Mouse (Mus musculus) neural tube, embryonic 12.5 days (tissue): ENCODE measurements around the gene Zfp385b. TPM values are rescaled to one million over a fixed set of nuclear protein-coding genes. Genes with fewer than 3 reads are reported as not detected.

ENCODE experiments used
- ATAC-seq: fragments of 200-750 bp; cut with Nextera tagmentation; 2 replicates; pipeline ENCODE4 v1.8.0; 2017; ENCODE audit warnings: low read depth, mild to moderate bottlenecking, moderate TSS enrichment, moderate library complexity; ENCODE audit not compliant: low FRiP score
- H3K27ac ChIP-seq: fragments of 300-500 bp; sonication (generic); 2 replicates; pipeline ENCODE4 v1.5.1; 2016
- H3K27me3 ChIP-seq: fragments of 300-500 bp; sonication (generic); replicated peaks from 2 replicates; pipeline ENCODE4 v1.6.1; 2016; ENCODE audit warnings: mild to moderate bottlenecking
- H3K36me3 ChIP-seq: fragments of 300-500 bp; sonication (generic); 2 replicates; pipeline ENCODE4 v1.6.1; 2016; ENCODE audit warnings: mild to moderate bottlenecking
- H3K4me1 ChIP-seq: fragments of 300-500 bp; sonication (generic); 2 replicates; pipeline ENCODE4 v1.6.1; 2016
- H3K4me2 ChIP-seq: fragments of 300-500 bp; sonication (generic); replicated peaks from 2 replicates; pipeline ENCODE4 v1.6.1; 2016; ENCODE audit warnings: mild to moderate bottlenecking
- H3K4me3 ChIP-seq: fragments of 300-500 bp; sonication (generic); 2 replicates; pipeline ENCODE4 v1.5.1; 2016
- H3K9ac ChIP-seq: fragments of 300-500 bp; sonication (generic); 2 replicates; pipeline ENCODE4 v1.6.1; 2016; ENCODE audit warnings: mild to moderate bottlenecking
- H3K9me3 ChIP-seq: fragments of 300-500 bp; sonication (generic); 2 replicates; pipeline ENCODE4 v1.6.1; 2016; ENCODE audit warnings: mild to moderate bottlenecking
- WGBS: fragments of 180-500 bp; shearing (Covaris S2); methylation state at CpG from one replicate; pipeline ENCODE4 v1.1.7; 2016; 5-methylcytosine and 5-hydroxymethylcytosine counted together
- polyA plus RNA-seq: library from polyadenylated mRNA; unstranded; fragments of >200 nt; fragmentation: Nextera tagmentation; extraction: Ambion mirVana; gene quantifications from 2 replicates; pipeline ENCODE4 v1.2.1, GENCODE M21; 2016

The Zfp385b gene
- polyA plus RNA-seq, 1 experiment from 2014 or later: 3.6 TPM

GRCm38 (mm10) chr2:77814896-77815295, 4.5 kb downstream of the Zfp385b start:
- no peaks in the 10 kb centered on the region for H3K9me3 ChIP-seq
- H3K4me3 ChIP-seq: no peak overlapping the region
- peaks cover 29% of the 10 kb centered on the region for H3K27me3 ChIP-seq
- H3K27ac ChIP-seq: no peak overlapping the region
- no peak overlapping the region for H3K4me2 ChIP-seq
- H3K36me3 ChIP-seq: no peaks in the 10 kb centered on the region
- 86% methylated on average over 8 of the region's 8 CpGs for WGBS
- H3K4me1 ChIP-seq: peaks cover 10% of the 10 kb centered on the region
- H3K9ac ChIP-seq: no peak overlapping the region
- ATAC-seq: no peak

GRCm38 (mm10) chr2:77813029-77813428, 6.4 kb downstream of the Zfp385b start:
- H3K9me3 ChIP-seq: no peaks in the 10 kb centered on the region
- H3K27ac ChIP-seq: no peak overlapping the region
- H3K4me3 ChIP-seq: no peak overlapping the region
- no peak overlapping the region for H3K9ac ChIP-seq
- peaks cover 29% of the 10 kb centered on the region for H3K27me3 ChIP-seq
- H3K4me1 ChIP-seq: peaks cover 10% of the 10 kb centered on the region
- no peaks in the 10 kb centered on the region for H3K36me3 ChIP-seq
- no peak overlapping the region for H3K4me2 ChIP-seq
- ATAC-seq: no peak
- WGBS: 85% methylated on average over 3 of the region's 3 CpGs

DNA sequence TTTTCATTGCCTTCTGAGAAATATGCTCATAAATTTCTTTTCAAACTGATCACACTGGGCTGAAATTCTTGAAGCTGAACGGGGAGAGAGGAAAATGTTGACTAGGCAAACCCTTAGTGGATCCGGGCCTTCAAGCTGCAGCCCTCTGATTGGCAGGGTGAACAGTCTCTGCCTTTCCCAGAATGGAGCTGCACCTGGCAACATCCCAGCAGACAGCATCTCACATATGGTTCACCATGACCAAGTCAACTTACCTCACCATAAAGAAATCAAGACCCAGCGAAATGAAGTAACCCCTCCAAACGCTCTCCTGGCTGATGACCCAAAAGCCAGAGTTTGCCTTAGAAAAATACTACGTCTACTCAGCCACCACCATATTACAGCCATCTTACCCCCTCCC, 8.7 kb downstream of the Zfp385b start:
- Histone ChIP-seq H3K4me3 (no peak overlapping the region), H3K9ac (no peak overlapping the region), H3K4me2 (no peak overlapping the region), H3K36me3 (no peaks in the 10 kb centered on the region), H3K27ac (no peak overlapping the region), H3K4me1 (no peaks in the 10 kb centered on the region), H3K27me3 (peaks cover 15% of the 10 kb centered on the region), H3K9me3 (no peaks in the 10 kb centered on the region)
- ATAC-seq: no peak
- 88% methylated on average over 5 of the region's 5 CpGs for WGBS

GRCm38 (mm10) chr2:77804781-77805180, 14.7 kb downstream of the Zfp385b start:
- H3K36me3 ChIP-seq: no peaks in the 10 kb centered on the region
- no peak for ATAC-seq
- no peak overlapping the region for H3K27ac ChIP-seq
- H3K27me3 ChIP-seq: no peaks in the 10 kb centered on the region
- no peaks in the 10 kb centered on the region for H3K4me1 ChIP-seq
- H3K4me2 ChIP-seq: no peak overlapping the region
- H3K9me3 ChIP-seq: no peaks in the 10 kb centered on the region
- no peak overlapping the region for H3K4me3 ChIP-seq
- H3K9ac ChIP-seq: no peak overlapping the region
- 93% methylated on average over 7 of the region's 7 CpGs for WGBS

DNA sequence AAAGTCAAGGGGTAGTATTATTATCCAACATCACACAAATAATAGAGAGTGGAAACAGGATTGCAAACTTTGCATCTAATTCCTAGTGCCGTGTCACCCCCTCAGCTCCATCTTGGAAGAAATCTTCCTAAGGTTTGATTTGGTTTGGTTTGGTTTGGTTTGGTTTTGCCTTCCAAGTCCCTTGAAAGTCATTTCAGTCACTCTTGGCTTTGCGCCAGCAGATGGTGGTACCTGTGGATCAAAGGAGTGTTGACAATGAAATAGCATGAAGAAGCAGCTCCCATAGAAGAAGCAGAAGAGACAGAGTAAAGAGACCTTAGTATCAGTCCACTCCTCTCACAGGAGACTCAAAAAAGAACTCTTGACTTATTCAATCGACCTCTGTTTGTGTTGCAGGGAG, 17.1 kb downstream of the Zfp385b start:
- H3K4me2 ChIP-seq: no peak overlapping the region
- H3K36me3 ChIP-seq: no peaks in the 10 kb centered on the region
- H3K27me3 ChIP-seq: no peaks in the 10 kb centered on the region
- no peak overlapping the region for H3K27ac ChIP-seq
- ATAC-seq: no peak
- WGBS: 91% methylated on average over 3 of the region's 3 CpGs
- no peak overlapping the region for H3K9ac ChIP-seq
- H3K4me3 ChIP-seq: no peak overlapping the region
- H3K9me3 ChIP-seq: no peaks in the 10 kb centered on the region
- H3K4me1 ChIP-seq: no peaks in the 10 kb centered on the region

DNA sequence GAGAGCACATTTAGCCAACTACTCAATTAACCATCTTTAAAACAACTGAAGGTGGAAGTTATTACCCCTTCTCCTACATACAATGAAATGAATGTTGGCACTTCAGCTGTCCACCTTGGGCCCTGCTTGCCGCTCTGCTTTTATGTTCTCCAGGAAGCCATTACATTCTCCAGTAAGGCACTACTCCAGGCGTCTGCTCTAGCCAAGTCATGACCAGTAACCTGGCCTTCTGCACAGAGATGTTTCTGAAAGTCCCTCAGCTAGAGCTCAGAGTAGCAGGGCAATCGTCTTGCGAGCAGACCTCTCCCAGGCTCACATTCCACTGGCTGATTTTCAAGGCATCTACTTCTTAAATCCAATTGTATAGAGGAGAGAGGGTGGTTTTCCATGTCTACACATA, 18.0 kb downstream of the Zfp385b start:
- no peak overlapping the region for H3K27ac ChIP-seq
- WGBS: 85% methylated on average over 4 of the region's 4 CpGs
- no peaks in the 10 kb centered on the region for H3K27me3 ChIP-seq
- H3K4me2 ChIP-seq: no peak overlapping the region
- no peaks in the 10 kb centered on the region for H3K36me3 ChIP-seq
- ATAC-seq: no peak
- H3K4me3 ChIP-seq: no peak overlapping the region
- no peaks in the 10 kb centered on the region for H3K9me3 ChIP-seq
- no peak overlapping the region for H3K9ac ChIP-seq
- no peaks in the 10 kb centered on the region for H3K4me1 ChIP-seq

DNA sequence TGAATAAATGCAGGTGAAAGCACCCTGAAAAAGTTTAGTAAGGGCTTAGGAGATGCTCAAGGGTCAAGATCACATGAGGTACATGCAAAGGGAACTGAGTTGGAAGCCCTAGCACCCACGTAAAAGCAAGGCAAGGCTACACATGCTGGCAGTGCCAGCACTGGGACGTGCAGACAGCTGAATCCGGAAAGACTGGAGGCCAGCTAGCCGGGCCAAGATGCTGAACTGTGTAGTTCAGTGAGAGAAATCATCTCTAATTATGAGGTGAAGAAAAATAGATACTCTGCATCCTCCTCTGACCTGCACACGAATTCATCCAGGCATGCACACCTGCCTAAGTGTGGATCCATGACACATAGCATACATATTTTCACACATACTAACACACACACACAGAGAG, 18.4 kb downstream of the Zfp385b start:
- Histone ChIP-seq H3K36me3 (no peaks in the 10 kb centered on the region), H3K27ac (no peak overlapping the region), H3K4me2 (no peak overlapping the region), H3K9me3 (no peaks in the 10 kb centered on the region), H3K27me3 (no peaks in the 10 kb centered on the region), H3K4me1 (no peaks in the 10 kb centered on the region), H3K4me3 (no peak overlapping the region), H3K9ac (no peak overlapping the region)
- 90% methylated on average over 5 of the region's 5 CpGs for WGBS
- ATAC-seq: no peak

- H3K4me1 ChIP-seq: no peaks in the 10 kb centered on the region
- H3K27me3 ChIP-seq: no peaks in the 10 kb centered on the region
- no peak overlapping the region for H3K4me3 ChIP-seq
- 82% methylated on average over 5 of the region's 5 CpGs for WGBS
- no peak overlapping the region for H3K9ac ChIP-seq
- no peak overlapping the region for H3K27ac ChIP-seq
- no peak for ATAC-seq
- no peaks in the 10 kb centered on the region for H3K9me3 ChIP-seq
- H3K36me3 ChIP-seq: no peaks in the 10 kb centered on the region
- no peak overlapping the region for H3K4me2 ChIP-seq
Observed at GRCm38 (mm10) chr2:77797233-77797632, 22.2 kb downstream of the Zfp385b start.

DNA sequence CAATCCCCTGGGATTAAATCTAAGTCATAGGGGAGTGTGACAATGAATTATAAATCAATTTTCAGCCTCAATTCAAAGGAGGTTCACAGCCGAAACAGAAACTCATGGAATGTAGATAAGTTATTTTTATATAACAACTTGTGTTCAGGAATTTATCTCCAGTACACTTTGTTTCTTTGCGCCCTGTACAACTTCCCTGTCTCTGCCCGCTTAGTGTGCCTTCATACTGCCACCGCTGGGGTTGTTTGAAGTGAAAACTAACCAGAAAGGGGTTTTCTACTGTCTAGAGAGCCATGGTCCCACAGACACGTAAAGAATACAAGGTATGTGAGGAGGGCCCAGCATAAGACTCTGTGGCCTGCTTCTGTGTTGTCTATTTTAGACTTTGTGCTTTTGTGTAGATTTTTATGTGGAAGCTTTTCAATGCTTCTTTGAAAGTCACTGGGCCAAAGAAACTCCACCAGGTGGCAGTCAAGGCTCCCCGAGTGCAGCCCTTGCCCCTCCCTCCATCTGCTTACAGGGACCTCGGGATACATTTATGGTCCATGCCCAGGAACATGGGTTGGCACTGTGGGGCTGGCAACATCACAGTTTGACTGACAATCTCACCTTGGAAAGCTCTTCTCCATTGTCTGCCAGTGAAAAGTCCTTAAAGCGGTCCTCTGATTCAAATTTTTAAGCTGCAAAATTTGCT, 23.4 kb downstream of the Zfp385b start:
- no peaks in the 10 kb centered on the region for H3K36me3 ChIP-seq
- no peak overlapping the region for H3K4me2 ChIP-seq
- 72% methylated on average over 8 of the region's 8 CpGs for WGBS
- no peak overlapping the region for H3K9ac ChIP-seq
- no peak overlapping the region for H3K4me3 ChIP-seq
- H3K4me1 ChIP-seq: no peaks in the 10 kb centered on the region
- H3K27me3 ChIP-seq: no peaks in the 10 kb centered on the region
- no peak overlapping the region for H3K27ac ChIP-seq
- ATAC-seq: no peak
- H3K9me3 ChIP-seq: no peaks in the 10 kb centered on the region

- no peak overlapping the region for H3K27ac ChIP-seq
- no peaks in the 10 kb centered on the region for H3K9me3 ChIP-seq
- no peak for ATAC-seq
- H3K4me2 ChIP-seq: no peak overlapping the region
- H3K27me3 ChIP-seq: no peaks in the 10 kb centered on the region
- H3K4me1 ChIP-seq: no peaks in the 10 kb centered on the region
- H3K4me3 ChIP-seq: no peak overlapping the region
- no peak overlapping the region for H3K9ac ChIP-seq
- WGBS: 77% methylated on average over 4 of the region's 4 CpGs
- no peaks in the 10 kb centered on the region for H3K36me3 ChIP-seq
Observed at GRCm38 (mm10) chr2:77790846-77791245, 28.6 kb downstream of the Zfp385b start.

GRCm38 (mm10) chr2:77790295-77790694, 29.1 kb downstream of the Zfp385b start:
- no peaks in the 10 kb centered on the region for H3K4me1 ChIP-seq
- WGBS: 55% methylated on average over 9 of the region's 9 CpGs
- no peak overlapping the region for H3K4me2 ChIP-seq
- no peaks in the 10 kb centered on the region for H3K27me3 ChIP-seq
- H3K36me3 ChIP-seq: no peaks in the 10 kb centered on the region
- no peak for ATAC-seq
- no peaks in the 10 kb centered on the region for H3K9me3 ChIP-seq
- no peak overlapping the region for H3K27ac ChIP-seq
- no peak overlapping the region for H3K4me3 ChIP-seq
- no peak overlapping the region for H3K9ac ChIP-seq

GRCm38 (mm10) chr2:77781390-77781789, 38.0 kb downstream of the Zfp385b start:
- no peak overlapping the region for H3K4me3 ChIP-seq
- no peak for ATAC-seq
- H3K9ac ChIP-seq: no peak overlapping the region
- no peaks in the 10 kb centered on the region for H3K27me3 ChIP-seq
- H3K4me2 ChIP-seq: no peak overlapping the region
- no peaks in the 10 kb centered on the region for H3K9me3 ChIP-seq
- H3K27ac ChIP-seq: no peak overlapping the region
- no peaks in the 10 kb centered on the region; the same call in 1 of the 2 replicates for H3K4me1 ChIP-seq
- H3K36me3 ChIP-seq: no peaks in the 10 kb centered on the region
- 91% methylated on average over 7 of the region's 7 CpGs for WGBS

DNA sequence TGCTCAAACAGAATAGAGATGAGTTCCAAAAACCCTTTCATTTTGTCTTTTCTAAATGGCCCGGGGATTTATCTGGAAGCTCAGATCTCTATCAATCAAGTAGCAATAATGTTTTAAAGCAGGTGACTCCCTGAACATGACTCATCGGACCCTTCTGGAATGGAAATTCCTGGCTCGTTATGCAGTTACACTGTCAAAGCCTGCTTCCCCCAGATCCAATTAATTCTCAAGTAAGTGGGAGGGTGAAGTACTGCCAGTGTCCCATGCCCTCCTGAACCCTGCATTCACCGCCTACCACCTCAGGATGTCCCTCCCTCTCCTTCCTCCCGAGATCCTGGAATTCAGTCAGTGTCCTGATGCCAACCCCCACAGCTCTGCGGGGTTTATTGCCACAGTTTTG, 41.7 kb downstream of the Zfp385b start:
- ATAC-seq: no peak
- no peak overlapping the region for H3K9ac ChIP-seq

More for the DNA sequence above, 41.7 kb downstream of the Zfp385b start:
- Histone ChIP-seq H3K4me2 (no peak overlapping the region), H3K4me3 (no peak overlapping the region), H3K9me3 (no peaks in the 10 kb centered on the region), H3K4me1 (no peaks in the 10 kb centered on the region; the same call in 1 of the 2 replicates), H3K27ac (no peak overlapping the region), H3K27me3 (no peaks in the 10 kb centered on the region), H3K36me3 (no peaks in the 10 kb centered on the region)
- WGBS: 38% methylated on average over 6 of the region's 6 CpGs
